Mouse (Mus musculus) CH12.LX (cell line): ENCODE measurements around the gene H2-DMb2. TPM values are rescaled to one million over a fixed set of nuclear protein-coding genes. Genes with fewer than 3 reads are reported as not detected.

Experiments
- DNase-seq: peaks from one replicate; pipeline ENCODE4 v3.0.0-alpha.2; 2013; ENCODE audit errors: extremely low read depth
- H3K27ac ChIP-seq: 2 replicates; pipeline ENCODE4 v1.5.1; 2012; ENCODE audit warnings: low read depth, mild to moderate bottlenecking, control low read depth, moderate library complexity; ENCODE audit not compliant: insufficient read depth
- H3K27me3 ChIP-seq: replicated peaks from 2 replicates; pipeline ENCODE3; 2012; ENCODE audit warnings: inconsistent platforms
- H3K36me3 ChIP-seq, 2 experiments: replicated peaks in 1 of 2; 2 replicates each; pipeline versions ENCODE3 to v1.6.1; 2012; ENCODE audit warnings: inconsistent platforms in 1 of 2, low read length in 1 of 2, mild to moderate bottlenecking in 1 of 2, mixed read lengths in 1 of 2, moderate library complexity in 1 of 2; ENCODE audit not compliant: control insufficient read depth in 1 of 2, insufficient read depth in 1 of 2
- H3K4me1 ChIP-seq, 2 experiments: 2 replicates each; pipeline ENCODE4 v1.6.1; 2012; ENCODE audit warnings: inconsistent platforms in 1 of 2, moderate library complexity in 1 of 2; ENCODE audit not compliant: insufficient read depth in 2 of 2, control insufficient read depth in 1 of 2
- H3K4me2 ChIP-seq: 2 replicates; pipeline ENCODE4 v1.6.1; 2012; ENCODE audit warnings: low read depth, mild to moderate bottlenecking, control low read depth; ENCODE audit not compliant: poor library complexity, insufficient read depth, severe bottlenecking
- H3K4me3 ChIP-seq, 3 experiments: fragments of 150-350 bp in 1 of 3; sonication (generic) in 1 of 3; replicated peaks in 1 of 3; 2 replicates each; pipeline versions ENCODE3 to v1.5.1; 2011 to 2012; ENCODE audit warnings: low read depth in 2 of 3, low read length in 2 of 3, mild to moderate bottlenecking in 2 of 3, moderate library complexity in 2 of 3, control low read depth in 1 of 3, improper control_type of control experiment in 1 of 3, inconsistent platforms in 1 of 3, mixed read lengths in 1 of 3; ENCODE audit not compliant: poor library complexity in 1 of 3
- H3K79me2 ChIP-seq: replicated peaks from 2 replicates; pipeline ENCODE4 v1.6.1; 2012; ENCODE audit warnings: mild to moderate bottlenecking, moderate library complexity; ENCODE audit not compliant: control insufficient read depth, poor library complexity, insufficient read depth, severe bottlenecking; ENCODE audit errors: extremely low read depth
- H3K9ac ChIP-seq: 2 replicates; pipeline ENCODE4 v1.6.1; 2012; ENCODE audit warnings: low read depth, mild to moderate bottlenecking, control low read depth, moderate library complexity; ENCODE audit not compliant: insufficient read depth
- H3K9me3 ChIP-seq: replicated peaks from 2 replicates; pipeline ENCODE3; 2012; ENCODE audit warnings: low read length, inconsistent platforms, mixed read lengths
- BHLHE40 ChIP-seq: IDR thresholded peaks from 2 replicates; pipeline ENCODE4 v1.6.1; 2011; ENCODE audit warnings: mild to moderate bottlenecking, low read depth, low read length, improper control_type of control experiment
- CHD1 ChIP-seq: IDR thresholded peaks from 2 replicates; pipeline ENCODE4 v1.6.1; 2012; ENCODE audit warnings: low read depth, low read length, improper control_type of control experiment, inconsistent platforms
- CHD2 ChIP-seq: IDR thresholded peaks from 2 replicates; pipeline ENCODE4 v1.6.1; 2011; ENCODE audit warnings: low read length, improper control_type of control experiment
- CTCF ChIP-seq, 2 experiments: IDR thresholded peaks in 1 of 2; conservative IDR thresholded peaks in 1 of 2; 2 replicates each; pipeline ENCODE4 v1.5.1; 2011 to 2012; ENCODE audit warnings: low read depth in 2 of 2, low read length in 2 of 2, improper control_type of control experiment in 1 of 2, inconsistent platforms in 1 of 2, mild to moderate bottlenecking in 1 of 2, moderate library complexity in 1 of 2
- E2F4 ChIP-seq: IDR thresholded peaks from 2 replicates; pipeline ENCODE4 v1.6.1; 2011; ENCODE audit warnings: low read depth, low read length, improper control_type of control experiment; ENCODE audit not compliant: insufficient replicate concordance
- ELF1 ChIP-seq: IDR thresholded peaks from 2 replicates; pipeline ENCODE4 v1.6.1; 2014; ENCODE audit warnings: low read depth, mild to moderate bottlenecking, inconsistent platforms, low read length, improper control_type of control experiment
- EP300 ChIP-seq: IDR thresholded peaks from 2 replicates; pipeline ENCODE4 v1.6.1; 2011; ENCODE audit warnings: low read length, improper control_type of control experiment
- ETS1 ChIP-seq: conservative IDR thresholded peaks from 2 replicates; pipeline ENCODE4 v1.6.1; 2012; ENCODE audit warnings: low read depth, mild to moderate bottlenecking, inconsistent platforms, low read length, improper control_type of control experiment, moderate library complexity
- GABPA ChIP-seq: IDR thresholded peaks from 2 replicates; pipeline ENCODE4 v1.6.1; 2012; ENCODE audit warnings: low read depth, low read length, improper control_type of control experiment, inconsistent platforms; ENCODE audit not compliant: insufficient replicate concordance
- HCFC1 ChIP-seq: IDR thresholded peaks from 2 replicates; pipeline ENCODE4 v1.6.1; 2012; ENCODE audit warnings: low read depth, mild to moderate bottlenecking, inconsistent platforms, low read length, improper control_type of control experiment
- IRF4 ChIP-seq: IDR thresholded peaks from 2 replicates; pipeline ENCODE4 v1.6.1; 2014; ENCODE audit warnings: low read depth, mild to moderate bottlenecking, inconsistent platforms, low read length, improper control_type of control experiment
- JUN ChIP-seq: IDR thresholded peaks from 2 replicates; pipeline ENCODE4 v1.6.1; 2011; ENCODE audit warnings: low read depth, mild to moderate bottlenecking, low read length, improper control_type of control experiment, moderate library complexity; ENCODE audit not compliant: insufficient read depth
- JUND ChIP-seq: conservative IDR thresholded peaks from 2 replicates; pipeline ENCODE4 v1.6.1; 2011; ENCODE audit warnings: low read depth, low read length, improper control_type of control experiment
- KAT2A ChIP-seq: IDR thresholded peaks from 2 replicates; pipeline ENCODE4 v1.6.1; 2012; ENCODE audit warnings: low read length, improper control_type of control experiment, inconsistent platforms; ENCODE audit not compliant: insufficient replicate concordance
- MAFK ChIP-seq: IDR thresholded peaks from 2 replicates; pipeline ENCODE4 v1.6.1; 2011; ENCODE audit warnings: low read length, improper control_type of control experiment; ENCODE audit not compliant: insufficient replicate concordance
- MAX ChIP-seq: IDR thresholded peaks from 2 replicates; pipeline ENCODE4 v1.6.1; 2011; ENCODE audit warnings: low read length, improper control_type of control experiment
- MAZ ChIP-seq: IDR thresholded peaks from 2 replicates; pipeline ENCODE4 v1.6.1; 2012; ENCODE audit warnings: low read depth, mild to moderate bottlenecking, inconsistent platforms, low read length, improper control_type of control experiment, moderate library complexity
- MEF2A ChIP-seq: IDR thresholded peaks from 2 replicates; pipeline ENCODE4 v1.6.1; 2014; ENCODE audit warnings: low read depth, mild to moderate bottlenecking, inconsistent platforms, low read length, improper control_type of control experiment, borderline replicate concordance
- MXI1 ChIP-seq: IDR thresholded peaks from 2 replicates; pipeline ENCODE4 v1.6.1; 2011; ENCODE audit warnings: mild to moderate bottlenecking, low read depth, low read length, improper control_type of control experiment
- MYC ChIP-seq: IDR thresholded peaks from 2 replicates; pipeline ENCODE4 v1.6.1; 2011; ENCODE audit warnings: low read depth, mild to moderate bottlenecking, improper control_type of control experiment, low read length
- NELFE ChIP-seq: IDR thresholded peaks from 2 replicates; pipeline ENCODE4 v1.6.1; 2011; ENCODE audit warnings: low read depth, low read length, improper control_type of control experiment
- NRF1 ChIP-seq: IDR thresholded peaks from 2 replicates; pipeline ENCODE4 v1.6.1; 2014; ENCODE audit warnings: low read depth, mild to moderate bottlenecking, inconsistent platforms, low read length, improper control_type of control experiment, moderate library complexity
- PAX5 ChIP-seq: IDR thresholded peaks from 2 replicates; pipeline ENCODE4 v1.6.1; 2012; ENCODE audit warnings: low read length, inconsistent platforms, mixed read lengths
- POLR2A ChIP-seq: IDR thresholded peaks from 2 replicates; pipeline ENCODE4 v1.6.1; 2011; ENCODE audit warnings: low read depth, mild to moderate bottlenecking, improper control_type of control experiment, low read length
- POLR2AphosphoS2 ChIP-seq: IDR thresholded peaks from 2 replicates; pipeline ENCODE4 v1.6.1; 2011; ENCODE audit warnings: low read depth, low read length, improper control_type of control experiment
- RAD21 ChIP-seq: IDR thresholded peaks from 2 replicates; pipeline ENCODE4 v1.6.1; 2011; ENCODE audit warnings: low read depth, mild to moderate bottlenecking, low read length, improper control_type of control experiment, moderate library complexity
- RCOR1 ChIP-seq: conservative IDR thresholded peaks from 2 replicates; pipeline ENCODE4 v1.6.1; 2012; ENCODE audit warnings: low read depth, mild to moderate bottlenecking, inconsistent platforms, low read length, improper control_type of control experiment
- SIN3A ChIP-seq: IDR thresholded peaks from 2 replicates; pipeline ENCODE4 v1.6.1; 2012; ENCODE audit warnings: low read length, improper control_type of control experiment, inconsistent platforms
- SMC3 ChIP-seq: IDR thresholded peaks from 2 replicates; pipeline ENCODE4 v1.6.1; 2011; ENCODE audit warnings: low read depth, low read length, improper control_type of control experiment
- TBP ChIP-seq: conservative IDR thresholded peaks from 2 replicates; pipeline ENCODE4 v1.6.1; 2011; ENCODE audit warnings: low read depth, low read length, improper control_type of control experiment
- TCF12 ChIP-seq: IDR thresholded peaks from 2 replicates; pipeline ENCODE4 v1.6.1; 2014; ENCODE audit warnings: low read depth, mild to moderate bottlenecking, inconsistent platforms, low read length, improper control_type of control experiment
- UBTF ChIP-seq: IDR thresholded peaks from 2 replicates; pipeline ENCODE4 v1.6.1; 2012; ENCODE audit warnings: low read depth, mild to moderate bottlenecking, inconsistent platforms, low read length, improper control_type of control experiment, moderate library complexity
- USF1 ChIP-seq: IDR thresholded peaks from 2 replicates; pipeline ENCODE4 v1.6.1; 2014; ENCODE audit warnings: low read depth, mild to moderate bottlenecking, inconsistent platforms, low read length, improper control_type of control experiment
- USF2 ChIP-seq: conservative IDR thresholded peaks from 2 replicates; pipeline ENCODE4 v1.6.1; 2011; ENCODE audit warnings: low read depth, low read length, improper control_type of control experiment
- ZC3H11A ChIP-seq: IDR thresholded peaks from 2 replicates; pipeline ENCODE4 v1.6.1; 2012; ENCODE audit warnings: low read depth, mild to moderate bottlenecking, inconsistent platforms, low read length, improper control_type of control experiment
- ZKSCAN1 ChIP-seq: IDR thresholded peaks from 2 replicates; pipeline ENCODE4 v1.6.1; 2012; ENCODE audit warnings: low read depth, inconsistent platforms, low read length, improper control_type of control experiment, borderline replicate concordance
- ZMIZ1 ChIP-seq: IDR thresholded peaks from 2 replicates; pipeline ENCODE4 v1.6.1; 2012; ENCODE audit warnings: low read depth, mild to moderate bottlenecking, inconsistent platforms, low read length, improper control_type of control experiment
- ZNF384 ChIP-seq: IDR thresholded peaks from 2 replicates; pipeline ENCODE4 v1.6.1; 2012; ENCODE audit warnings: low read depth, low read length, improper control_type of control experiment, inconsistent platforms
- dilution Hi-C: fragments of 300-500 bp; cut with MboI; formaldehyde crosslinking; loops from 2 replicates; pipeline ENCODE4 v1.14.3; 2020; ENCODE audit warnings: low sequenced_read_pairs; ENCODE audit not compliant: extremely low pct_unique_long_range_greater_than_20kb, extremely low pct_ligation_motif_present
- in situ Hi-C: fragments of 300-500 bp; cut with MboI; formaldehyde crosslinking; loops from 3 replicates; pipeline ENCODE4 v1.14.3; 2019; ENCODE audit warnings: low sequenced_read_pairs, low pct_ligation_motif_present, low pct_unique_long_range_greater_than_20kb, mixed read lengths
- polyA plus RNA-seq: library from polyadenylated mRNA; unstranded; fragments of >175 nt; gene quantifications from 2 replicates; pipeline ENCODE4 v1.2.1, GENCODE M21; 2012; ENCODE audit warnings: low read depth; ENCODE audit not compliant: insufficient read length
- total RNA-seq, 2 experiments: library from RNA; depleted of rRNA; stranded (reverse); fragments of 300-350 nt in 1 of 2; fragments of >200 nt in 1 of 2; gene quantifications; 2 replicates each; pipeline ENCODE4 v1.2.3; 2012 to 2014

H2-DMb2 gene
- 107 and 135 TPM in 2 replicates for total RNA-seq (2012; rRNA removed)
- total RNA-seq (2014; rRNA removed), result 173 and 199 TPM in 2 replicates
- 161 and 175 TPM in 2 replicates for polyA plus RNA-seq

- Histone ChIP-seq H3K9me3 (no peaks in the 10 kb centered on the region), H3K27ac (no peak within 1 kb of the TSS), H3K36me3 (peaks cover 9 to 30% of the 10 kb centered on the region in 2 experiments), H3K9ac (no peak within 1 kb of the TSS), H3K4me1 (peaks cover 18 to 46% of the 10 kb centered on the region in 2 experiments), H3K79me2 (peaks cover 5% of the 10 kb centered on the region), H3K4me3 (peak within 1 kb of the TSS in 1 of 3 experiments; percentile 50), H3K4me2 (peak within 1 kb of the TSS; percentile 24; the same call in 1 of the 2 replicates), H3K27me3 (no peaks in the 10 kb centered on the region)
- TF ChIP-seq CHD1 (no peak), NELFE (no peak), NRF1 (no peak), SMC3 (no peak), USF2 (no peak), MAZ (no peak), ZC3H11A (no peak), RAD21 (no peak), KAT2A (no peak), SIN3A (0 out of 2 replicates have a peak, but pooled peaks have one; percentile 43), IRF4 (peak; percentile 98), RCOR1 (peak; percentile 91; the same call in 1 of the 2 replicates), MYC (peak; percentile 49; the same call in 1 of the 2 replicates), E2F4 (no peak), JUN (peak; percentile 50; the same call in 1 of the 2 replicates), ZKSCAN1 (no peak), EP300 (peak; percentile 98), HCFC1 (no peak), CHD2 (peak; percentile 82), CTCF (conservative IDR thresholded peaks at IDR 0.05 in 1 of 2, IDR thresholded peaks at IDR 0.05 in 1 of 2; ENCODE audit: low read depth in 2 of 2, low read length in 2 of 2) (no peak), MXI1 (no peak; the same call in 1 of the 2 replicates), TCF12 (peak; percentile 82), USF1 (no peak), ZMIZ1 (no peak), ZNF384 (no peak), MAX (no peak), POLR2A (no peak), MEF2A (peak; percentile 80), POLR2AphosphoS2 (no peak), ELF1 (peak; percentile 66; the same call in 1 of the 2 replicates), BHLHE40 (peak; percentile 82), ETS1 (peak; percentile 92), JUND (no peak), UBTF (no peak), TBP (no peak), PAX5 (no peak), MAFK (peak; percentile 92), GABPA (no peak)
- DNase-seq, result peak; percentile 97
- in situ Hi-C loops (no loop called here), dilution Hi-C loops (no loop called here)
These were observed at the start of gene H2-DMb2 for GRCm38 (mm10) chr17:34143033-34143432. TSS of gene H2-DMb2 (plus strand) at chr17:34143307.
